Mouse (Mus musculus) testis, adult 2 months (tissue): ENCODE measurements around the gene Il18rap.

Experiments
- CTCF ChIP-seq: fragments of 200-500 bp; IDR thresholded peaks from 2 replicates; pipeline ENCODE4 v1.5.1; 2012; ENCODE audit warnings: low read depth, mild to moderate bottlenecking, inconsistent platforms, low read length, moderate library complexity; ENCODE audit not compliant: control insufficient read depth, insufficient read depth, insufficient replicate concordance
- POLR2A ChIP-seq: fragments of 200-500 bp; IDR thresholded peaks from 2 replicates; pipeline ENCODE4 v1.6.1; 2012; ENCODE audit warnings: low read depth, mild to moderate bottlenecking, inconsistent platforms, low read length, moderate library complexity; ENCODE audit not compliant: control insufficient read depth

DNA sequence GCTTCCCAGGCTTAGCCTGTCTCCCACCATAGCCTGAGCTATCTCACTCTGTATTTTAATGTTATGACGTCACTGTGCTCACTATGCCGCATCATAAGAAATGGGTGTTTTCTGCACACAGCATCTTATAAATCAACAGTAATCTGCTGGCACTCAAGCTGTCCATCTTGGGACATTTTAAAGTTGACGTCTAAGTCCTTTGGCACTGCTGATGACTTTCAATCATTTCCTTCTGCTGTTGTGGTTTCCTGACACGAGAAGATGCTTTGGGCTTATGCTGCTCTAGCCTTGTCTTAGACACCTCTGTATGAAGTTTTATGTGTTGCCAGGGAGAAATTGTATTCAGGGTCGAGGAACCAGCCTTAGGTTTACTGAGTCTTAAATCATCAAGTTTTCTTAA lies 10.6 kb upstream of the Il18rap start:
- no peak for TF ChIP-seq CTCF
- TF ChIP-seq POLR2A, result no peak
